Mouse (Mus musculus) leukemia stem cell, adult 10-12 weeks (primary cell): ENCODE data around the gene Stag2. TPM values are rescaled to one million over a fixed set of nuclear protein-coding genes. Genes with fewer than 3 reads are reported as not detected.

Experiments used
- polyA plus RNA-seq: library from polyadenylated mRNA; stranded (reverse); fragments of >175 nt; gene quantifications from 2 replicates; pipeline ENCODE4 v1.2.3, GENCODE M21; 2012; ENCODE audit warnings: low replicate concordance

Gene Stag2
- 4.3 and 8.5 TPM in 2 replicates for polyA plus RNA-seq

DNA sequence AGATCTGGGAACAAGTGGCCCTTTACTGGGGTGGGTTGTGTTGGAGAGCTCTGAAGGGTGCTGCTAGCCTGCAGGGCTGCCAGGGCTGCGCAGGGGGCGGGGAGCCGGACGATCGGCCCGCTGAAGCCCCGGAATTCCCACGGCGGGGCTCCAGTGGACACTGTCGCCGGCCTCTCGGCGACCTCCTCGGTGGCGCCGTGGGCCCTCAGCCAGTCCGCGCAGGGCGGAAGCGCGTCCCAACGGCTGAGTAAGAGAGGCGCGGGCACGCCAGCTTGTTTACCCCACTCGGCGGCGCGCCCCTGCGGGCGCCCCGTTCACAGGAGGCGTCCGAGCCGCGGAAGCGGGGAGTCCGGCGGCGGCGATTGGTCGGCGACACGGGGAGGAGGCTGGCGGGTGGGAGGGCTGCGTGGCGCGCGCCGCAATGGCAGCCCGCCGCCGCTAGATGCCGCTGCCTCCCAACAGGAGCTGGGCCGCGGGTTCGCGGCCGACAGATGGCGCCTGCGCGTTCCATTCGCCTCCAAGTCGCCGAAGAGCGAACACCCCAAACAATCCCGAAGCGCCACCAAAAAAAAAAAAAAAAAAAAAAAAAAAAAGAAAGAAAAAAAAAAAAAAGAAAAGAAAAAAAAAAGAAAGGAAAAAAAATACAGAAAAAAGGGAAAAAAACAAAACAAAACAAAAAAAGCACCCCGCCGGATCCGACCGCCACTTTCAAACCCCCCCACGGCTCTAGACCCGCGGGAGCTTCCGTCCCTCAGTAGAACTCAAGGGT, at the start of gene Stag2:
Gene Stag2 (plus strand): TSS at position 530 of the 769 bp plus-strand sequence.

Other genes starting within 250 kb of the Stag2 start
- 1.1 and 4.4 TPM in 2 replicates for gene Thoc2, start 228.6 kb upstream of the Stag2 start, polyA plus RNA-seq
- 46.7 and 57.6 TPM in 2 replicates for gene Xiap, start 89.6 kb upstream of the Stag2 start, polyA plus RNA-seq